Mouse (Mus musculus): Measurements from ENCODE around the gene Ccdc113.

DNA sequence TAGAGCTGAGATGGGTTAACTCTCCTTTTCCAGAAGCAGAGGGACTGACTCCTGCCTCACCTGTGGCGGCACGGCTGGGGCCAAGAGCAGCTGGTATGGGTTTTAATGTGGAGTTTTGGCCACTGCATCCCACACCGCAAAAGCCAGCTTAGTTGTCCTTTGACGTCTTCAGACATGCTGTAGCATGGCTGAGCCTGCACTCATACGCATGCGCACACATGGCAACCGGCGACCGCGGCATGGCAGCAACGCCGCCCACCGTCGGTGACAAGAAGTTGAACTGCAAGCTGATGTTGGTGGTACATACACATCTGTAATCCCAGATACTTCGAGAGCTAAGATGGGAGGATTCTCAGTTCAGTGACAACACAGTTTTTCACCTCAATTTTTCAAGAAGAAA, 67.4 kb downstream of the Ccdc113 start:
- TF ChIP-seq CTCF (IDR thresholded peaks at IDR 0.05; ENCODE audit: insufficient read depth, low read depth, low read length) = no peak
- no peak for TF ChIP-seq POLR2A (IDR thresholded peaks at IDR 0.05; ENCODE audit: insufficient read depth, low read depth, low read length)
